Mouse (Mus musculus) lung, embryonic 14.5 days (tissue): ENCODE data around the gene Traf7. TPM values are rescaled to one million over a fixed set of nuclear protein-coding genes. Genes with fewer than 3 reads are reported as not detected.

Source experiments
- ATAC-seq: fragments of 200-750 bp; cut with Nextera tagmentation; 2 replicates; pipeline ENCODE4 v1.8.0; 2017; ENCODE audit warnings: mild to moderate bottlenecking, moderate TSS enrichment, moderate library complexity; ENCODE audit not compliant: insufficient read depth
- DNase-seq: peaks from one replicate; pipeline ENCODE4 v3.0.0-alpha.2; 2015
- H3K27ac ChIP-seq: fragments of 300-500 bp; sonication (generic); 2 replicates; pipeline ENCODE4 v1.5.1; 2014; ENCODE audit warnings: low read depth, mild to moderate bottlenecking, moderate library complexity
- H3K27me3 ChIP-seq: fragments of 300-500 bp; sonication (generic); 2 replicates; pipeline ENCODE4 v1.6.1; 2014; ENCODE audit warnings: low read length, control low read depth; ENCODE audit not compliant: insufficient read depth
- H3K36me3 ChIP-seq: fragments of 300-500 bp; sonication (generic); 2 replicates; pipeline ENCODE4 v1.6.1; 2014; ENCODE audit warnings: control low read depth; ENCODE audit not compliant: insufficient read depth
- H3K4me1 ChIP-seq: fragments of 300-500 bp; sonication (generic); 2 replicates; pipeline ENCODE4 v1.6.1; 2014; ENCODE audit warnings: antibody characterized with exemption, control low read depth; ENCODE audit not compliant: insufficient read depth
- H3K4me2 ChIP-seq: fragments of 300-500 bp; sonication (generic); 2 replicates; pipeline ENCODE4 v1.6.1; 2014; ENCODE audit warnings: mild to moderate bottlenecking
- H3K4me3 ChIP-seq: fragments of 300-500 bp; sonication (generic); 2 replicates; pipeline ENCODE4 v1.5.1; 2014; ENCODE audit warnings: low read depth, low read length
- H3K9ac ChIP-seq: fragments of 300-500 bp; sonication (generic); 2 replicates; pipeline ENCODE4 v1.6.1; 2014
- H3K9me3 ChIP-seq: fragments of 300-500 bp; sonication (generic); 2 replicates; pipeline ENCODE4 v1.6.1; 2016; ENCODE audit warnings: low read depth, low read length, control low read depth
- CTCF ChIP-seq: IDR thresholded peaks from 2 replicates; pipeline ENCODE4 v1.5.1; 2016; ENCODE audit warnings: antibody characterized with exemption, low read depth
- WGBS: fragments of 180-500 bp; shearing (Covaris S2); extraction: QIAGEN DNeasy Blood & Tissue Kit; methylation state at CpG from one replicate; pipeline ENCODE4 v1.1.7; 2014; 5-methylcytosine and 5-hydroxymethylcytosine counted together
- polyA plus RNA-seq: library from polyadenylated mRNA; unstranded; fragments of >200 nt; fragmentation: Nextera tagmentation; extraction: Ambion mirVana; gene quantifications from 2 replicates; pipeline ENCODE4 v1.2.1, GENCODE M21; 2014

Gene Traf7
- polyA plus RNA-seq, 1 experiment from 2014 or later = 106 TPM

GRCm38 (mm10) chr17:24533099-24533992 is 5.6 kb upstream of the Traf7 start:
- H3K9ac ChIP-seq = peak overlapping the region; percentile 41
- no peaks in the 10 kb centered on the region for H3K27me3 ChIP-seq

GRCm38 (mm10) chr17:24532045-24532444 is 4.3 kb upstream of the Traf7 start:
- Histone ChIP-seq H3K4me3 (no peak overlapping the region), H3K27ac (no peak overlapping the region), H3K9ac (peak overlapping the region; percentile 0; the same call in 1 of the 2 replicates)

More at GRCm38 (mm10) chr17:24533099-24533992, 5.6 kb upstream of the Traf7 start:
- DNase-seq = peak; percentile 87
- Histone ChIP-seq H3K9me3 (no peaks in the 10 kb centered on the region), H3K4me1 (peaks cover 16% of the 10 kb centered on the region), H3K4me3 (peak overlapping the region; percentile 35), H3K27ac (no peak overlapping the region), H3K4me2 (peak overlapping the region; percentile 80), H3K36me3 (peaks cover 25% of the 10 kb centered on the region)
- TF ChIP-seq CTCF = peak; percentile 26; the same call in 1 of the 2 replicates
- ATAC-seq = peak; percentile 53
- WGBS = 9% methylated on average over 53 of the region's 53 CpGs

GRCm38 (mm10) chr17:24531064-24531463 is 3.3 kb upstream of the Traf7 start:
- DNase-seq (no peak), ATAC-seq (no peak)
- H3K4me1 ChIP-seq = peaks cover 16% of the 10 kb centered on the region
- H3K9me3 ChIP-seq = no peaks in the 10 kb centered on the region
- no peaks in the 10 kb centered on the region for H3K27me3 ChIP-seq
- TF ChIP-seq CTCF = no peak
- peaks cover 25% of the 10 kb centered on the region for H3K36me3 ChIP-seq
- no peak overlapping the region for H3K4me3 ChIP-seq
- 65% methylated on average over 3 of the region's 3 CpGs for WGBS
- no peak overlapping the region for H3K4me2 ChIP-seq
- H3K9ac ChIP-seq = no peak overlapping the region
- H3K27ac ChIP-seq = no peak overlapping the region

More at GRCm38 (mm10) chr17:24532045-24532444, 4.3 kb upstream of the Traf7 start:
- Histone ChIP-seq H3K4me1 (peaks cover 16% of the 10 kb centered on the region), H3K27me3 (no peaks in the 10 kb centered on the region), H3K36me3 (peaks cover 25% of the 10 kb centered on the region), H3K9me3 (no peaks in the 10 kb centered on the region), H3K4me2 (no peak overlapping the region)
- no peak for TF ChIP-seq CTCF
- ATAC-seq (no peak), DNase-seq (no peak)
- WGBS = 74% methylated on average over 7 of the region's 7 CpGs

GRCm38 (mm10) chr17:24530361-24531050 is 2.8 kb upstream of the Traf7 start:
- H3K4me3 ChIP-seq = peak overlapping the region; percentile 75
- no peaks in the 10 kb centered on the region for H3K27me3 ChIP-seq
- peak; percentile 46 for DNase-seq
- ATAC-seq = no peak
- no peak overlapping the region; the same call in 1 of the 2 replicates for H3K27ac ChIP-seq
- peaks cover 16% of the 10 kb centered on the region for H3K4me1 ChIP-seq
- TF ChIP-seq CTCF = peak; percentile 50
- H3K4me2 ChIP-seq = peak overlapping the region; percentile 89
- H3K9me3 ChIP-seq = no peaks in the 10 kb centered on the region
- H3K36me3 ChIP-seq = peaks cover 26% of the 10 kb centered on the region
- 32% methylated on average over 8 of the region's 8 CpGs for WGBS
- peak overlapping the region; percentile 80 for H3K9ac ChIP-seq

- H3K4me1 ChIP-seq = peaks cover 16% of the 10 kb centered on the region
Measured at GRCm38 (mm10) chr17:24529883-24530282, 2.1 kb upstream of the Traf7 start.

DNA sequence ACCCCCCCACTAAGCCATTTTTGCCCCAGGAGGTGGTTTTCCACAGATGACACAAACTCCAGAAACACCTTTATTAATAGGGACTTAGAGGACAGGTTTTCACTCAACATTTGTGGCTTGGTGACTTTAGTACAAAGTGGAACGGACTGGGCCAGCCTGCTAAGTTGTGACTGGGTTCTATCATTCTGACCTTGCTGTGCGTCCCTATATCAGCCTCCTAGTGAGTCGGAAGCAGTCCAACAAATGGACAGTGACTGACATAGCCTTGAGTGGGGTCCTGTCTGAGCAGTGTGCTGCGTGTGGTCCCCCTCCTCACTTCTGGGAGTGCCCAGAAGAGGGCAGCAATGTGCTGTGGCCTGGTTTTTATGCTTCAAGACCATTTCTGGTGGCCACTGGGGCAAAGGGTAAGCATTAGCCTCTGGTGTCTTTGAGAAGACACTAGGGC is 1.3 kb upstream of the Traf7 start:
- Histone ChIP-seq H3K9ac (peak overlapping the region; percentile 80), H3K36me3 (peaks cover 28% of the 10 kb centered on the region), H3K27me3 (no peaks in the 10 kb centered on the region), H3K4me2 (peak overlapping the region; percentile 89), H3K4me1 (peaks cover 16% of the 10 kb centered on the region), H3K9me3 (no peaks in the 10 kb centered on the region), H3K4me3 (peak overlapping the region; percentile 75), H3K27ac (peak overlapping the region; percentile 84)
- ATAC-seq = no peak
- peak; percentile 91 for DNase-seq
- WGBS = under 1% methylated on average over 4 of the region's 4 CpGs
- peak; percentile 92 for TF ChIP-seq CTCF

More at GRCm38 (mm10) chr17:24529883-24530282, 2.1 kb upstream of the Traf7 start:
- H3K36me3 ChIP-seq = peaks cover 28% of the 10 kb centered on the region
- peak overlapping the region; percentile 80 for H3K9ac ChIP-seq
- no peak for TF ChIP-seq CTCF
- peak overlapping the region; percentile 75 for H3K4me3 ChIP-seq
- H3K4me2 ChIP-seq = peak overlapping the region; percentile 89
- ATAC-seq (no peak), DNase-seq (no peak)
- peak overlapping the region; percentile 84 for H3K27ac ChIP-seq
- H3K9me3 ChIP-seq = no peaks in the 10 kb centered on the region
- 16% methylated on average over 5 of the region's 5 CpGs for WGBS
- no peaks in the 10 kb centered on the region for H3K27me3 ChIP-seq

DNA sequence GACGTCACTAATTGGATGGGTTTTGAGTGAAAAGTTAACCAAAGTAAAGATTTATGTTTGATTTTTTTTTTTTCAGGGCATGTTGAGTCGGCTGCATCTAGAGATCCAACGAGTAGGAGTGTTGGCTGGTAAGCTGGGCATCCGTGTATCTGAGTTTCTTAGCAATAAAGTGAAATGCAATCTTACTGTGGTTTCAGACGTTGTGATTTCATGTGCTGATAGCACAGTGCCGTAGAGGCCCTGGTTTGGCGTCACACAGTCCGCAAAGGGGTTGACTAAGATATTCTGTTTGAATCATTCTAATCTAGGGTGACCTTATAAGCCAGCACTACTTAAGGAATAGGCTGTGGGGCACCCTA is 801 bp upstream of the Traf7 start:
- Histone ChIP-seq H3K4me3 (peak overlapping the region; percentile 75), H3K4me1 (peaks cover 16% of the 10 kb centered on the region), H3K4me2 (peak overlapping the region; percentile 89), H3K36me3 (peaks cover 28% of the 10 kb centered on the region), H3K9ac (peak overlapping the region; percentile 80), H3K9me3 (no peaks in the 10 kb centered on the region), H3K27ac (peak overlapping the region; percentile 84), H3K27me3 (no peaks in the 10 kb centered on the region)
- ATAC-seq (no peak), DNase-seq (peak; percentile 25)
- no peak for TF ChIP-seq CTCF
- WGBS = 0% methylated on average over 8 of the region's 8 CpGs
